Mouse (Mus musculus) adipocyte (in vitro differentiated cells): ENCODE measurements around the gene Kif21a.

Source experiments
- DNase-seq: peaks from one replicate; pipeline ENCODE4 v3.0.0-alpha.2; 2016; ENCODE audit warnings: low spot score

The Kif21a gene

GRCm38 (mm10) chr15:91018161-91018860 lies 31.4 kb downstream of the Kif21a start:
- DNase-seq = no peak

GRCm38 (mm10) chr15:91017261-91018160 lies 32.2 kb downstream of the Kif21a start:
- DNase-seq = no peak

- no peak for DNase-seq
Observed at GRCm38 (mm10) chr15:91016366-91016765, 33.4 kb downstream of the Kif21a start.

GRCm38 (mm10) chr15:91012793-91013580 lies 36.8 kb downstream of the Kif21a start:
- no peak for DNase-seq

GRCm38 (mm10) chr15:91010218-91010617 lies 39.5 kb downstream of the Kif21a start:
- no peak for DNase-seq

- no peak for DNase-seq
Observed at GRCm38 (mm10) chr15:91007123-91007830, 42.5 kb downstream of the Kif21a start.

- no peak for DNase-seq
Observed at GRCm38 (mm10) chr15:91004726-91005125, 45.0 kb downstream of the Kif21a start.

- DNase-seq = no peak
Observed at GRCm38 (mm10) chr15:91001037-91001616, 48.6 kb downstream of the Kif21a start.

- no peak for DNase-seq
Observed at GRCm38 (mm10) chr15:91000280-91001036, 49.3 kb downstream of the Kif21a start.

- DNase-seq = peak; percentile 67
Observed at GRCm38 (mm10) chr15:90992871-90993270, 56.9 kb downstream of the Kif21a start.

GRCm38 (mm10) chr15:90992388-90992787 lies 57.4 kb downstream of the Kif21a start:
- peak; percentile 90 for DNase-seq

- DNase-seq = peak; percentile 20
Observed at GRCm38 (mm10) chr15:90991843-90992242, 57.9 kb downstream of the Kif21a start.

GRCm38 (mm10) chr15:90987714-90988250 lies 62.0 kb downstream of the Kif21a start:
- DNase-seq = no peak

- DNase-seq = no peak
Observed at GRCm38 (mm10) chr15:90975914-90976313, 73.8 kb downstream of the Kif21a start.

- no peak for DNase-seq
Observed at GRCm38 (mm10) chr15:90971914-90972767, 77.6 kb downstream of the Kif21a start.

GRCm38 (mm10) chr15:90963320-90963719 lies 86.4 kb downstream of the Kif21a start:
- no peak for DNase-seq

- DNase-seq = no peak
Observed at GRCm38 (mm10) chr15:90962548-90962947, 87.2 kb downstream of the Kif21a start.

GRCm38 (mm10) chr15:90960831-90961554 lies 88.8 kb downstream of the Kif21a start:
- no peak for DNase-seq

GRCm38 (mm10) chr15:90951383-90951782 lies 98.4 kb downstream of the Kif21a start:
- no peak for DNase-seq
